Mouse (Mus musculus) heart, embryonic 12.5 days (tissue): ENCODE data around the gene Cdk5rap3. TPM values are rescaled to one million over a fixed set of nuclear protein-coding genes. Genes with fewer than 3 reads are reported as not detected.

Source experiments
- polyA plus RNA-seq: library from polyadenylated mRNA; unstranded; fragments of >200 nt; fragmentation: Nextera tagmentation; extraction: Ambion mirVana; gene quantifications from 2 replicates; pipeline ENCODE4 v1.2.1, GENCODE M21; 2016

Gene Cdk5rap3
- polyA plus RNA-seq, 1 experiment from 2014 or later = 52.3 TPM

Other genes with a start within 250 kb of the Cdk5rap3 start
- 14.3 and 14.7 TPM in 2 replicates for gene Snx11, start 138.9 kb downstream of the Cdk5rap3 start, polyA plus RNA-seq
- gene Cbx1, start 127.4 kb downstream of the Cdk5rap3 start, polyA plus RNA-seq = 57.9 and 61.0 TPM in 2 replicates
- gene Nfe2l1, start 86.5 kb downstream of the Cdk5rap3 start, polyA plus RNA-seq = 85.8 and 89.7 TPM in 2 replicates
- 105 TPM in 2 replicates for gene Copz2, start 66.6 kb downstream of the Cdk5rap3 start, polyA plus RNA-seq
- 0.46 and 0.51 TPM in 2 replicates for gene Prr15l, start 11.6 kb upstream of the Cdk5rap3 start, polyA plus RNA-seq
- 37.7 and 40.5 TPM in 2 replicates for gene Pnpo, start 27.5 kb upstream of the Cdk5rap3 start, polyA plus RNA-seq
- gene Sp2, start 66.5 kb upstream of the Cdk5rap3 start, polyA plus RNA-seq = 18.0 and 19.9 TPM in 2 replicates
- 0.22 and 0.45 TPM in 2 replicates for gene Sp6, start 96.9 kb upstream of the Cdk5rap3 start, polyA plus RNA-seq
- gene Scrn2, start 113.4 kb upstream of the Cdk5rap3 start, polyA plus RNA-seq = 17.0 and 18.3 TPM in 2 replicates
- gene Lrrc46, start 124.9 kb upstream of the Cdk5rap3 start, polyA plus RNA-seq = 0.28 and 0.66 TPM in 2 replicates
- gene Mrpl10, start 125.1 kb upstream of the Cdk5rap3 start, polyA plus RNA-seq = 71.3 and 74.7 TPM in 2 replicates
- 4.8 and 5.5 TPM in 2 replicates for gene Osbpl7, start 134.1 kb upstream of the Cdk5rap3 start, polyA plus RNA-seq
- not detected in 2 replicates for gene Tbx21, start 198.8 kb upstream of the Cdk5rap3 start, polyA plus RNA-seq
- 10.6 and 12.6 TPM in 2 replicates for gene Tbkbp1, start 235.0 kb upstream of the Cdk5rap3 start, polyA plus RNA-seq